Mouse (Mus musculus): ENCODE results near the gene Mef2c. TPM values are rescaled to one million over a fixed set of nuclear protein-coding genes. Genes with fewer than 3 reads are reported as not detected.

Mef2c gene
- polyA plus RNA-seq, 1 experiment from 2014 or later = 30.7 TPM

GRCm38 (mm10) chr13:83633155-83633554 lies 129.3 kb downstream of the Mef2c start:
- Histone ChIP-seq H3K9ac (no peak overlapping the region), H3K4me2 (replicated peaks) (no peak overlapping the region), H3K4me3 (replicated peaks; ENCODE audit: low read length) (no peak overlapping the region), H3K4me1 (replicated peaks; ENCODE audit: control insufficient read depth, insufficient read depth, low read length) (no peaks in the 10 kb centered on the region), H3K9me3 (ENCODE audit: control insufficient read depth, low read length) (no peaks in the 10 kb centered on the region), H3K36me3 (replicated peaks; ENCODE audit: control insufficient read depth, insufficient read depth) (no peaks in the 10 kb centered on the region), H3K27me3 (ENCODE audit: control insufficient read depth, insufficient read depth, low read length) (no peaks in the 10 kb centered on the region), H3K27ac (no peak overlapping the region)
- WGBS = 90% methylated on average over 5 of the region's 5 CpGs
- DNase-seq (ENCODE audit: low spot score) (no peak), ATAC-seq (ENCODE audit: low FRiP score) (no peak)

- no peak overlapping the region for H3K4me3 ChIP-seq (replicated peaks; ENCODE audit: low read length)
- no peak overlapping the region for H3K4me2 ChIP-seq (replicated peaks)
- no peaks in the 10 kb centered on the region for H3K4me1 ChIP-seq (replicated peaks; ENCODE audit: control insufficient read depth, insufficient read depth, low read length)
- H3K27me3 ChIP-seq (ENCODE audit: control insufficient read depth, insufficient read depth, low read length) = no peaks in the 10 kb centered on the region
- no peak overlapping the region for H3K27ac ChIP-seq
- ATAC-seq (ENCODE audit: low FRiP score) = no peak
- 51% methylated on average over 7 of the region's 7 CpGs for WGBS
- H3K9me3 ChIP-seq (ENCODE audit: control insufficient read depth, low read length) = no peaks in the 10 kb centered on the region
- H3K36me3 ChIP-seq (replicated peaks; ENCODE audit: control insufficient read depth, insufficient read depth) = no peaks in the 10 kb centered on the region
- DNase-seq (ENCODE audit: low spot score) = no peak
- no peak overlapping the region for H3K9ac ChIP-seq
These were observed 131.4 kb downstream of the Mef2c start for GRCm38 (mm10) chr13:83635218-83635617.

- no peaks in the 10 kb centered on the region for H3K36me3 ChIP-seq (replicated peaks; ENCODE audit: control insufficient read depth, insufficient read depth)
- WGBS = 93% methylated on average over 3 of the region's 3 CpGs
- no peak overlapping the region for H3K4me2 ChIP-seq (replicated peaks)
- no peaks in the 10 kb centered on the region for H3K4me1 ChIP-seq (replicated peaks; ENCODE audit: control insufficient read depth, insufficient read depth, low read length)
- no peak overlapping the region for H3K27ac ChIP-seq
- DNase-seq (ENCODE audit: low spot score) = no peak
- no peak overlapping the region for H3K4me3 ChIP-seq (replicated peaks; ENCODE audit: low read length)
- H3K9ac ChIP-seq = no peak overlapping the region
- ATAC-seq (ENCODE audit: low FRiP score) = no peak
- H3K27me3 ChIP-seq (ENCODE audit: control insufficient read depth, insufficient read depth, low read length) = no peaks in the 10 kb centered on the region
- H3K9me3 ChIP-seq (ENCODE audit: control insufficient read depth, low read length) = no peaks in the 10 kb centered on the region
These were observed 133.8 kb downstream of the Mef2c start for GRCm38 (mm10) chr13:83637666-83638065.

- ATAC-seq (ENCODE audit: low FRiP score) = no peak
- no peaks in the 10 kb centered on the region for H3K4me1 ChIP-seq (replicated peaks; ENCODE audit: control insufficient read depth, insufficient read depth, low read length)
- no peaks in the 10 kb centered on the region for H3K36me3 ChIP-seq (replicated peaks; ENCODE audit: control insufficient read depth, insufficient read depth)
- H3K4me3 ChIP-seq (replicated peaks; ENCODE audit: low read length) = no peak overlapping the region
- H3K27me3 ChIP-seq (ENCODE audit: control insufficient read depth, insufficient read depth, low read length) = no peaks in the 10 kb centered on the region
- H3K9me3 ChIP-seq (ENCODE audit: control insufficient read depth, low read length) = no peaks in the 10 kb centered on the region
- H3K27ac ChIP-seq = no peak overlapping the region
- DNase-seq (ENCODE audit: low spot score) = no peak
- no peak overlapping the region for H3K9ac ChIP-seq
- WGBS = 95% methylated on average over 3 of the region's 3 CpGs
- H3K4me2 ChIP-seq (replicated peaks) = no peak overlapping the region
These were observed 134.9 kb downstream of the Mef2c start for GRCm38 (mm10) chr13:83638735-83639134.

GRCm38 (mm10) chr13:83649051-83649450 lies 145.2 kb downstream of the Mef2c start:
- Histone ChIP-seq H3K4me1 (replicated peaks; ENCODE audit: control insufficient read depth, insufficient read depth, low read length) (no peaks in the 10 kb centered on the region), H3K9ac (no peak overlapping the region), H3K27ac (no peak overlapping the region), H3K4me2 (replicated peaks) (no peak overlapping the region), H3K36me3 (replicated peaks; ENCODE audit: control insufficient read depth, insufficient read depth) (no peaks in the 10 kb centered on the region), H3K4me3 (replicated peaks; ENCODE audit: low read length) (no peak overlapping the region), H3K27me3 (ENCODE audit: control insufficient read depth, insufficient read depth, low read length) (no peaks in the 10 kb centered on the region), H3K9me3 (ENCODE audit: control insufficient read depth, low read length) (no peaks in the 10 kb centered on the region)
- ATAC-seq (ENCODE audit: low FRiP score) = no peak
- no peak for DNase-seq (ENCODE audit: low spot score)
- 85% methylated on average over 3 of the region's 3 CpGs for WGBS

GRCm38 (mm10) chr13:83649795-83650476 lies 146.1 kb downstream of the Mef2c start:
- Histone ChIP-seq H3K9ac (no peak overlapping the region), H3K4me2 (replicated peaks) (no peak overlapping the region), H3K27ac (no peak overlapping the region), H3K36me3 (replicated peaks; ENCODE audit: control insufficient read depth, insufficient read depth) (no peaks in the 10 kb centered on the region), H3K27me3 (ENCODE audit: control insufficient read depth, insufficient read depth, low read length) (no peaks in the 10 kb centered on the region), H3K4me3 (replicated peaks; ENCODE audit: low read length) (no peak overlapping the region), H3K9me3 (ENCODE audit: control insufficient read depth, low read length) (no peaks in the 10 kb centered on the region), H3K4me1 (replicated peaks; ENCODE audit: control insufficient read depth, insufficient read depth, low read length) (0 out of 2 replicates have a peak, but pooled peaks cover 5% of the 10 kb centered on the region)
- ATAC-seq (ENCODE audit: low FRiP score) (no peak), DNase-seq (ENCODE audit: low spot score) (no peak)
- WGBS = 89% methylated on average over 12 of the region's 12 CpGs

- ATAC-seq (ENCODE audit: low FRiP score) = no peak
- Histone ChIP-seq H3K4me2 (replicated peaks) (no peak overlapping the region), H3K4me3 (replicated peaks; ENCODE audit: low read length) (no peak overlapping the region), H3K27me3 (ENCODE audit: control insufficient read depth, insufficient read depth, low read length) (no peaks in the 10 kb centered on the region), H3K4me1 (replicated peaks; ENCODE audit: control insufficient read depth, insufficient read depth, low read length) (peaks cover 12% of the 10 kb centered on the region), H3K9ac (no peak overlapping the region), H3K9me3 (ENCODE audit: control insufficient read depth, low read length) (no peaks in the 10 kb centered on the region), H3K36me3 (replicated peaks; ENCODE audit: control insufficient read depth, insufficient read depth) (no peaks in the 10 kb centered on the region), H3K27ac (no peak overlapping the region)
- DNase-seq (ENCODE audit: low spot score) = no peak
- 89% methylated on average over 3 of the region's 3 CpGs for WGBS
These were observed 147.0 kb downstream of the Mef2c start for GRCm38 (mm10) chr13:83650807-83651206.

GRCm38 (mm10) chr13:83651941-83652548 lies 148.2 kb downstream of the Mef2c start:
- no peaks in the 10 kb centered on the region for H3K36me3 ChIP-seq (replicated peaks; ENCODE audit: control insufficient read depth, insufficient read depth)
- no peak for ATAC-seq (ENCODE audit: low FRiP score)
- H3K27ac ChIP-seq = no peak overlapping the region
- DNase-seq (ENCODE audit: low spot score) = no peak
- H3K27me3 ChIP-seq (ENCODE audit: control insufficient read depth, insufficient read depth, low read length) = no peaks in the 10 kb centered on the region
- no peaks in the 10 kb centered on the region for H3K9me3 ChIP-seq (ENCODE audit: control insufficient read depth, low read length)
- peaks cover 12% of the 10 kb centered on the region for H3K4me1 ChIP-seq (replicated peaks; ENCODE audit: control insufficient read depth, insufficient read depth, low read length)
- 86% methylated on average over 7 of the region's 7 CpGs for WGBS
- H3K4me2 ChIP-seq (replicated peaks) = no peak overlapping the region
- H3K4me3 ChIP-seq (replicated peaks; ENCODE audit: low read length) = no peak overlapping the region
- H3K9ac ChIP-seq = no peak overlapping the region

- no peak for ATAC-seq (ENCODE audit: low FRiP score)
- WGBS = 94% methylated on average over 8 of the region's 8 CpGs
- no peaks in the 10 kb centered on the region for H3K36me3 ChIP-seq (replicated peaks; ENCODE audit: control insufficient read depth, insufficient read depth)
- DNase-seq (ENCODE audit: low spot score) = no peak
- no peak overlapping the region for H3K4me2 ChIP-seq (replicated peaks)
- no peak overlapping the region for H3K4me3 ChIP-seq (replicated peaks; ENCODE audit: low read length)
- no peak overlapping the region for H3K9ac ChIP-seq
- peaks cover 12% of the 10 kb centered on the region for H3K4me1 ChIP-seq (replicated peaks; ENCODE audit: control insufficient read depth, insufficient read depth, low read length)
- H3K27ac ChIP-seq = no peak overlapping the region
- H3K9me3 ChIP-seq (ENCODE audit: control insufficient read depth, low read length) = no peaks in the 10 kb centered on the region
- no peaks in the 10 kb centered on the region for H3K27me3 ChIP-seq (ENCODE audit: control insufficient read depth, insufficient read depth, low read length)
These were observed 148.7 kb downstream of the Mef2c start for GRCm38 (mm10) chr13:83652560-83652959.
